Mouse (Mus musculus) brain, embryonic 14.5 days (tissue): ENCODE measurements around the gene Btbd9.

ENCODE experiments used
- CTCF ChIP-seq: fragments of 200-500 bp; IDR thresholded peaks from 2 replicates; pipeline ENCODE4 v1.5.1; 2012; ENCODE audit warnings: inconsistent platforms, mild to moderate bottlenecking, moderate library complexity, borderline replicate concordance; ENCODE audit not compliant: insufficient read depth, insufficient read length; ENCODE audit errors: extremely low read depth
- POLR2A ChIP-seq: fragments of 200-500 bp; IDR thresholded peaks from 2 replicates; pipeline ENCODE4 v1.6.1; 2012; ENCODE audit warnings: mild to moderate bottlenecking, inconsistent platforms, borderline replicate concordance; ENCODE audit not compliant: poor library complexity, insufficient read depth, insufficient read length, severe bottlenecking; ENCODE audit errors: extremely low read depth

DNA sequence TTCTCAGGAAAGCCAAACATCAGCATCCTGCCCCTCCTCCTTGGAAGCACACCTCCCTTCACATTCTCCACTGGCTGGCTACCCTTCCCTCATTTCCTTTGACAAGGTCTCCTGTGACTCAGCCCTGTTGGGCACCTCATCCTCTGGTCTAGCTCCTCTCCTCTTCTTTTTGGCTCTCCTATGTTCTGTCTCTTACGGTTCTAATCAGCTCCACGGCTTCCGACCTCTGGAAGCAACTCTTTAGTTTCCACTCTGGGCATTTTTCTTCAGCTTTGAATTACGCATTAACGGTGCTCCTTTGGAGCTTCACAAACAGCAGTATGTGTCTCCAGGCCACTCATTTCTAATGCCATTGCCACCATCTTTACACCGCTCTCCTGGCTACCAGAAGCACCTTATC lies 82.8 kb downstream of the Btbd9 start:
- no peak for TF ChIP-seq POLR2A
- TF ChIP-seq CTCF, result no peak
